Mouse (Mus musculus) G1E (cell line): Measurements from ENCODE around the gene Copb1.

Source experiments
- CTCF ChIP-seq: IDR thresholded peaks from 2 replicates; pipeline ENCODE4 v1.5.1; 2012; ENCODE audit warnings: low read depth, low read length, inconsistent platforms, mixed read lengths
- TAL1 ChIP-seq: conservative IDR thresholded peaks from 2 replicates; pipeline ENCODE4 v1.6.1; 2012; ENCODE audit warnings: low read depth, low read length, inconsistent platforms, mixed read lengths

DNA sequence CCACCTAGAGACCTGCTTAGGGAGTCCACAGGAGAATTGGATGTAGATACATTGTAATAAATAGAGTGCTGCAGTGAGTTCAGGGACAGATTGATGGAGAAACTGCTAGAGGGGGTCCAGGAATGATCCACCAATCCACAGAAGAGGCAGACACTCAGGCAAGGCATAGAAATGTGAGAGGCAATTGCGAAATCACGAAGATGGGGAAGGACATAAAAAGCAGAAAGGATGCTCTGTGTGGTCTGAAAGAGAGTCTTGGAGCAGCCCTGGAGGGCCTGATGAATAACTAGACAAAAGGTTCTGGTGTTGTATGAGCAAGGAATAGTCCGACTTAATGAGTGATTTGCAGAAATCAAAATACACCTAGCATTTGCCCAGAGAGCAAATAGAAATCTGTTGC, 71.8 kb downstream of the Copb1 start:
- TF ChIP-seq CTCF (no peak), TAL1 (no peak)
